Mouse (Mus musculus) hindbrain, embryonic 13.5 days (tissue): ENCODE measurements around the gene Vmn1r202. TPM values are rescaled to one million over a fixed set of nuclear protein-coding genes. Genes with fewer than 3 reads are reported as not detected.
"Not testable (repeated sequence)": the region's sequence is repeated elsewhere in the genome, so short reads cannot be mapped to it uniquely, and the experiment has no call there.

Experiments used
- ATAC-seq: fragments of 200-750 bp; cut with Nextera tagmentation; 2 replicates; pipeline ENCODE4 v1.8.0; 2017; ENCODE audit warnings: moderate TSS enrichment; ENCODE audit not compliant: low FRiP score
- H3K27ac ChIP-seq: fragments of 300-500 bp; sonication (generic); 2 replicates; pipeline ENCODE4 v1.5.1; 2015; ENCODE audit warnings: inconsistent platforms, mild to moderate bottlenecking, moderate library complexity
- H3K27me3 ChIP-seq: fragments of 300-500 bp; sonication (generic); 2 replicates; pipeline ENCODE4 v1.6.1; 2015; ENCODE audit warnings: mild to moderate bottlenecking, inconsistent platforms
- H3K36me3 ChIP-seq: fragments of 300-500 bp; sonication (generic); 2 replicates; pipeline ENCODE4 v1.6.1; 2015; ENCODE audit warnings: mild to moderate bottlenecking, inconsistent platforms
- H3K4me1 ChIP-seq: fragments of 300-500 bp; sonication (generic); replicated peaks from 2 replicates; pipeline ENCODE4 v1.6.1; 2015; ENCODE audit warnings: inconsistent platforms
- H3K4me2 ChIP-seq: fragments of 300-500 bp; sonication (generic); 2 replicates; pipeline ENCODE4 v1.6.1; 2015; ENCODE audit warnings: inconsistent platforms, mild to moderate bottlenecking, moderate library complexity
- H3K4me3 ChIP-seq: fragments of 300-500 bp; sonication (generic); 2 replicates; pipeline ENCODE4 v1.5.1; 2015; ENCODE audit warnings: mild to moderate bottlenecking, inconsistent platforms
- H3K9ac ChIP-seq: fragments of 300-500 bp; sonication (generic); 2 replicates; pipeline ENCODE4 v1.6.1; 2015; ENCODE audit warnings: mild to moderate bottlenecking, inconsistent platforms
- H3K9me3 ChIP-seq: fragments of 300-500 bp; sonication (generic); 2 replicates; pipeline ENCODE4 v1.6.1; 2016; ENCODE audit warnings: inconsistent platforms
- WGBS: fragments of 180-500 bp; shearing (Covaris S2); methylation state at CpG from one replicate; pipeline ENCODE4 v1.1.7; 2015; 5-methylcytosine and 5-hydroxymethylcytosine counted together
- polyA plus RNA-seq: library from polyadenylated mRNA; unstranded; fragments of >200 nt; fragmentation: Nextera tagmentation; extraction: Ambion mirVana; gene quantifications from 2 replicates; pipeline ENCODE4 v1.2.1, GENCODE M21; 2015

Vmn1r202 gene
- not detected in 2 replicates for polyA plus RNA-seq

GRCm38 (mm10) chr13:22505281-22505680 is at the start of gene Vmn1r202:
Vmn1r202 (minus strand) TSS chr13:22505381.
- Histone ChIP-seq H3K4me1 (no peaks in the 10 kb centered on the region), H3K4me3 (no peak within 1 kb of the TSS), H3K27ac (no peak within 1 kb of the TSS), H3K27me3 (no peaks in the 10 kb centered on the region), H3K36me3 (no peaks in the 10 kb centered on the region), H3K4me2 (no peak within 1 kb of the TSS), H3K9me3 (no peaks in the 10 kb centered on the region), H3K9ac (no peak within 1 kb of the TSS)
- no peak for ATAC-seq

GRCm38 (mm10) chr13:22552898-22553297 is 47.7 kb upstream of the Vmn1r202 start, which contains the start of gene Vmn1r204:
Vmn1r204 (plus strand) TSS chr13:22553198.
- H3K9me3 ChIP-seq, H3K27me3 ChIP-seq, H3K9ac ChIP-seq, H3K36me3 ChIP-seq, ATAC-seq, H3K4me2 ChIP-seq, H3K27ac ChIP-seq, H3K4me1 ChIP-seq, H3K4me3 ChIP-seq: not testable (repeated sequence)
- WGBS: 81% methylated on average over 1 of the region's 1 CpGs

GRCm38 (mm10) chr13:22517814-22518213 is 12.6 kb upstream of the Vmn1r202 start, which contains the start of gene Vmn1r203:
Vmn1r203 (plus strand) TSS chr13:22518114.
- Histone ChIP-seq H3K27ac (no peak within 1 kb of the TSS), H3K36me3 (no peaks in the 10 kb centered on the region), H3K27me3 (no peaks in the 10 kb centered on the region), H3K4me2 (no peak within 1 kb of the TSS), H3K4me3 (no peak within 1 kb of the TSS), H3K9ac (no peak within 1 kb of the TSS), H3K9me3 (no peaks in the 10 kb centered on the region), H3K4me1 (no peaks in the 10 kb centered on the region)
- no peak for ATAC-seq

GRCm38 (mm10) chr13:22502431-22502830 is 2.8 kb downstream of the Vmn1r202 start:
- no peaks in the 10 kb centered on the region for H3K27me3 ChIP-seq
- no peaks in the 10 kb centered on the region for H3K4me1 ChIP-seq
- H3K4me3 ChIP-seq: no peak overlapping the region
- H3K9me3 ChIP-seq: no peaks in the 10 kb centered on the region
- no peak for ATAC-seq
- 48% methylated on average over 3 of the region's 3 CpGs for WGBS
- H3K9ac ChIP-seq: no peak overlapping the region
- H3K4me2 ChIP-seq: no peak overlapping the region
- no peak overlapping the region for H3K27ac ChIP-seq
- no peaks in the 10 kb centered on the region for H3K36me3 ChIP-seq

- ATAC-seq: no peak
- H3K9ac ChIP-seq: no peak within 1 kb of the TSS
- no peak within 1 kb of the TSS for H3K4me3 ChIP-seq
- no peaks in the 10 kb centered on the region for H3K4me1 ChIP-seq
- WGBS: 71% methylated on average over 1 of the region's 1 CpGs
- no peak within 1 kb of the TSS for H3K27ac ChIP-seq
- no peaks in the 10 kb centered on the region for H3K27me3 ChIP-seq
- H3K4me2 ChIP-seq: no peak within 1 kb of the TSS
- no peaks in the 10 kb centered on the region for H3K36me3 ChIP-seq
- no peaks in the 10 kb centered on the region for H3K9me3 ChIP-seq
Observed at GRCm38 (mm10) chr13:22471623-22472022, 33.6 kb downstream of the Vmn1r202 start, which contains the start of gene Vmn1r201. Vmn1r201 (plus strand) TSS chr13:22471923.

GRCm38 (mm10) chr13:22455145-22455544 is 50.0 kb downstream of the Vmn1r202 start:
- H3K9ac ChIP-seq: no peak overlapping the region

More at GRCm38 (mm10) chr13:22455145-22455544, 50.0 kb downstream of the Vmn1r202 start:
- Histone ChIP-seq H3K4me2 (no peak overlapping the region), H3K9me3 (no peaks in the 10 kb centered on the region), H3K36me3 (no peaks in the 10 kb centered on the region), H3K27ac (no peak overlapping the region), H3K27me3 (no peaks in the 10 kb centered on the region), H3K4me3 (no peak overlapping the region), H3K4me1 (no peaks in the 10 kb centered on the region)
- no peak for ATAC-seq

Other genes starting within 250 kb of the Vmn1r202 start
- gene Vmn1r195, start 234.9 kb downstream of the Vmn1r202 start, polyA plus RNA-seq: not detected in 2 replicates
- not detected in 2 replicates for gene Vmn1r196, start 215.5 kb downstream of the Vmn1r202 start, polyA plus RNA-seq
- gene Vmn1r197, start 180.8 kb downstream of the Vmn1r202 start, polyA plus RNA-seq: not detected in 2 replicates
- not detected in 2 replicates for gene Vmn1r198, start 155.0 kb downstream of the Vmn1r202 start, polyA plus RNA-seq
- gene Vmn1r199, start 125.6 kb downstream of the Vmn1r202 start, polyA plus RNA-seq: not detected in 2 replicates
- gene Vmn1r200, start 115.0 kb downstream of the Vmn1r202 start, polyA plus RNA-seq: not detected in 2 replicates
- not detected in 2 replicates for gene Vmn1r201, start 33.5 kb downstream of the Vmn1r202 start, polyA plus RNA-seq
- not detected in 2 replicates for gene Vmn1r203, start 12.7 kb upstream of the Vmn1r202 start, polyA plus RNA-seq
- not detected in 2 replicates for gene Vmn1r204, start 47.8 kb upstream of the Vmn1r202 start, polyA plus RNA-seq
- gene Vmn1r205, start 87.6 kb upstream of the Vmn1r202 start, polyA plus RNA-seq: not detected in 2 replicates
- not detected in 2 replicates for gene Vmn1r206, start 118.9 kb upstream of the Vmn1r202 start, polyA plus RNA-seq
- gene Vmn1r207-ps, start 224.2 kb upstream of the Vmn1r202 start, polyA plus RNA-seq: 0.04 TPM in 1 of 2 replicates, not detected in the other